Mouse (Mus musculus) left cerebral cortex, adult 2 months (tissue): ENCODE results near the gene Per3. TPM values are rescaled to one million over a fixed set of nuclear protein-coding genes. Genes with fewer than 3 reads are reported as not detected.
A peak's percentile ranks its signal among the peaks of the same experiment; 100 is the strongest.
"Not testable (repeated sequence)": the region's sequence is repeated elsewhere in the genome, so short reads cannot be mapped to it uniquely, and the experiment has no call there.

Experiments
- DNase-seq, 2 experiments: peaks; one replicate each; pipeline ENCODE4 v3.0.0; 2021 to 2022; ENCODE audit warnings: low spot score in 2 of 2, mixed read lengths in 1 of 2; ENCODE audit errors: extremely low spot score in 1 of 2
- H3K27ac ChIP-seq: fragments of 200-600 bp; 2 replicates; pipeline ENCODE4 v1.8.1; 2022
- H3K4me3 ChIP-seq: fragments of 200-600 bp; 2 replicates; pipeline ENCODE4 v1.8.1; 2022
- CTCF ChIP-seq: fragments of 200-600 bp; IDR thresholded peaks from 2 replicates; pipeline ENCODE4 v1.8.1; 2022; ENCODE audit warnings: antibody characterized with exemption, mild to moderate bottlenecking, moderate library complexity
- intact Hi-C: fragments of 180-260 bp; cut with DNase I; formaldehyde crosslinking; loops from one replicate; pipeline ENCODE4 v1.15.1; 2025
- total RNA-seq, 2 experiments: library from RNA; stranded (reverse); gene quantifications; 2 replicates each; pipeline ENCODE4 v1.2.3; 2021

Per3 gene
- total RNA-seq, 2 experiments from 2014 or later = 25.1 to 29.9 TPM

GRCm38 (mm10) chr4:151058634-151059033 lies 14.2 kb upstream of the Per3 start:
- no peak for TF ChIP-seq CTCF

GRCm38 (mm10) chr4:151057347-151058321 lies 13.2 kb upstream of the Per3 start, which contains the start of gene Vamp3:
Gene Vamp3 (minus strand): TSS chr4:151057963.
- Histone ChIP-seq H3K27ac (peak within 1 kb of the TSS; percentile 99), H3K4me3 (peak within 1 kb of the TSS; percentile 90)
- intact Hi-C loops = no loop called here
- TF ChIP-seq CTCF = no peak
- DNase-seq = peak; percentile 99

More at GRCm38 (mm10) chr4:151058634-151059033, 14.2 kb upstream of the Per3 start:
- peak overlapping the region; percentile 50; the same call in 1 of the 2 replicates for H3K4me3 ChIP-seq
- peak overlapping the region; percentile 99 for H3K27ac ChIP-seq
- DNase-seq = no peak
- intact Hi-C loops = no loop called here

- no peak overlapping the region; the same call in 1 of the 2 replicates for H3K27ac ChIP-seq
- no peak overlapping the region for H3K4me3 ChIP-seq
- intact Hi-C loops = no loop called here
- TF ChIP-seq CTCF = no peak
- no peak for DNase-seq
Measured at GRCm38 (mm10) chr4:151051162-151051561, 6.7 kb upstream of the Per3 start.

GRCm38 (mm10) chr4:151046524-151046923 lies 2.1 kb upstream of the Per3 start:
- no peak for TF ChIP-seq CTCF
- no peak for DNase-seq
- intact Hi-C loops = no loop called here
- no peak overlapping the region for H3K4me3 ChIP-seq
- no peak overlapping the region for H3K27ac ChIP-seq

- peak overlapping the region; percentile 94 for H3K27ac ChIP-seq
- H3K4me3 ChIP-seq = peak overlapping the region; percentile 83
- DNase-seq = peak; percentile 32 to 36
- intact Hi-C loops = loop anchor here (1.0 to 5.0 kb wide), 2 partner anchors 95 to 133 kb away; partner anchors contain the start of genes Park7 and Tnfrsf9
- TF ChIP-seq CTCF = no peak
Measured at GRCm38 (mm10) chr4:151044944-151045570, 592 bp upstream of the Per3 start.

GRCm38 (mm10) chr4:151043281-151043680 lies 1.2 kb downstream of the Per3 start:
- H3K4me3 ChIP-seq = peak overlapping the region; percentile 83
- intact Hi-C loops = loop anchor here (5.0 kb wide), 1 partner anchor 131 kb away; the partner anchor contains the start of genes Park7 and Tnfrsf9
- TF ChIP-seq CTCF = no peak; the same call in 1 of the 2 replicates
- DNase-seq = peak in 1 of 2 experiments; percentile 24
- no peak overlapping the region; the same call in 1 of the 2 replicates for H3K27ac ChIP-seq

GRCm38 (mm10) chr4:151041506-151041905 lies 3.0 kb downstream of the Per3 start:
- Histone ChIP-seq H3K27ac (peak overlapping the region; percentile 16; the same call in 1 of the 2 replicates), H3K4me3 (peak overlapping the region; percentile 3)
- intact Hi-C loops = loop anchor here (5.0 kb wide), 1 partner anchor 129 kb away; the partner anchor contains the start of genes Park7 and Tnfrsf9
- peak in 1 of 2 experiments; percentile 26 for DNase-seq
- TF ChIP-seq CTCF = no peak; the same call in 1 of the 2 replicates

GRCm38 (mm10) chr4:151037800-151038199 lies 6.7 kb downstream of the Per3 start:
- DNase-seq = no peak

GRCm38 (mm10) chr4:151036521-151036920 lies 7.9 kb downstream of the Per3 start:
- no peak for DNase-seq
- Histone ChIP-seq H3K4me3 (no peak overlapping the region), H3K27ac (no peak overlapping the region)
- no peak for TF ChIP-seq CTCF
- intact Hi-C loops = no loop called here

More at GRCm38 (mm10) chr4:151037800-151038199, 6.7 kb downstream of the Per3 start:
- intact Hi-C loops = no loop called here
- H3K4me3 ChIP-seq = no peak overlapping the region
- no peak overlapping the region for H3K27ac ChIP-seq
- no peak for TF ChIP-seq CTCF

GRCm38 (mm10) chr4:151027001-151027400 lies 17.5 kb downstream of the Per3 start:
- no peak overlapping the region for H3K27ac ChIP-seq
- DNase-seq = no peak
- H3K4me3 ChIP-seq = no peak overlapping the region
- peak; percentile 77 for TF ChIP-seq CTCF
- intact Hi-C loops = no loop called here

- Histone ChIP-seq H3K4me3 (no peak overlapping the region), H3K27ac (no peak overlapping the region)
- no peak for TF ChIP-seq CTCF
- no peak for DNase-seq
- intact Hi-C loops = no loop called here
Measured at GRCm38 (mm10) chr4:151024152-151024551, 20.3 kb downstream of the Per3 start.

GRCm38 (mm10) chr4:151017356-151017755 lies 27.1 kb downstream of the Per3 start:
- DNase-seq, intact Hi-C loops, H3K27ac ChIP-seq, H3K4me3 ChIP-seq: not testable (repeated sequence)
